Comparison of ENCODE assay signal across 13 mouse cellular contexts in genomic region chr13:46041475-46041874, GRCm38 (mm10).
"Had no signal": no experiment of that assay in that cellular context is flagged by ENCODE, and none has a peak within 500 bp of the region (broad histone marks: within the 10 kb centered on the region; RNA-seq: fewer than 3 reads in every experiment).

No protein-coding gene starts in this region.

- ATAC-seq: midbrain, embryonic 15.5 days had no signal

- H3K36me3 ChIP-seq: limb, embryonic 13.5 days; midbrain, embryonic 15.5 days; neural tube, embryonic 15.5 days; stomach, embryonic 15.5 days had no signal

- H3K27me3 ChIP-seq: limb, embryonic 13.5 days; midbrain, embryonic 15.5 days; neural tube, embryonic 15.5 days; stomach, embryonic 15.5 days had no signal

- DNase-seq: kidney, adult 8-10 months; kidney, postnatal 25 days; left cerebral cortex, postnatal 4 days; lung, adult 18-20 months; right cerebral cortex, postnatal 14 days; thymus, adult 2 months; thymus, postnatal 36 days had no signal

- H3K27ac ChIP-seq: limb, embryonic 13.5 days; liver, embryonic 14.5 days; midbrain, embryonic 15.5 days; neural tube, embryonic 15.5 days; stomach, embryonic 15.5 days had no signal

- H3K9me3 ChIP-seq: limb, embryonic 13.5 days; midbrain, embryonic 15.5 days; neural tube, embryonic 15.5 days; stomach, embryonic 15.5 days had no signal

- H3K4me3 ChIP-seq: limb, embryonic 13.5 days; midbrain, embryonic 15.5 days; myocyte; neural tube, embryonic 15.5 days; stomach, embryonic 15.5 days had no signal

- H3K9ac ChIP-seq: limb, embryonic 13.5 days; liver, embryonic 14.5 days; midbrain, embryonic 15.5 days; neural tube, embryonic 15.5 days; stomach, embryonic 15.5 days had no signal

- H3K4me1 ChIP-seq: limb, embryonic 13.5 days; stomach, embryonic 15.5 days had no signal

- H3K4me2 ChIP-seq: limb, embryonic 13.5 days; midbrain, embryonic 15.5 days; neural tube, embryonic 15.5 days; stomach, embryonic 15.5 days had no signal
